Mouse (Mus musculus) megakaryocyte, adult 5-6 weeks (primary cell): Measurements from ENCODE around the gene Klk4. TPM values are rescaled to one million over a fixed set of nuclear protein-coding genes. Genes with fewer than 3 reads are reported as not detected.

Experiments
- ATAC-seq: 2 replicates; pipeline ENCODE4 v1.8.0; 2016; ENCODE audit warnings: mild to moderate bottlenecking, inconsistent platforms; ENCODE audit not compliant: poor library complexity, severe bottlenecking
- total RNA-seq, 2 experiments: library from RNA; stranded (forward) in 1 of 2; stranded (reverse) in 1 of 2; fragments of 153-499, 151-499 nt in 1 of 2; fragments of 221-1000, 200-1000 nt in 1 of 2; gene quantifications; 2 replicates each; pipeline versions ENCODE4 v1.2.3 to v1.2.4; 2015 to 2017

Klk4 gene
- total RNA-seq, 2 experiments from 2014 or later = not detected

- peak; percentile 70 for ATAC-seq
These were observed 38.8 kb downstream of the Klk4 start for GRCm38 (mm10) chr7:43919559-43920451.

GRCm38 (mm10) chr7:43920582-43920981 is 39.6 kb downstream of the Klk4 start:
- ATAC-seq = peak; percentile 71

GRCm38 (mm10) chr7:43921087-43921486 is 40.1 kb downstream of the Klk4 start:
- ATAC-seq = peak; percentile 73

GRCm38 (mm10) chr7:43921941-43922340 is 41.0 kb downstream of the Klk4 start:
- ATAC-seq = no peak

GRCm38 (mm10) chr7:43925985-43926384 is 45.0 kb downstream of the Klk4 start:
- ATAC-seq = peak; percentile 29; the same call in 1 of the 2 replicates

- peak; percentile 53 for ATAC-seq
These were observed 47.6 kb downstream of the Klk4 start for GRCm38 (mm10) chr7:43928521-43928920.

- ATAC-seq = no peak
These were observed 51.4 kb downstream of the Klk4 start for GRCm38 (mm10) chr7:43932337-43932736.

GRCm38 (mm10) chr7:43933440-43933839 is 52.5 kb downstream of the Klk4 start, which contains the start of gene Klk15:
TSS of gene Klk15 (plus strand) at chr7:43933740.
- ATAC-seq = no peak

- no peak for ATAC-seq
These were observed 53.8 kb downstream of the Klk4 start for GRCm38 (mm10) chr7:43934747-43935146.

Other genes with a start within 250 kb of the Klk4 start
- gene Ceacam18, start 246.5 kb upstream of the Klk4 start, total RNA-seq (2015) = not detected in 2 replicates
- not detected in 2 replicates for gene Ceacam18, start 246.5 kb upstream of the Klk4 start, total RNA-seq (2017)
- gene Siglece, start 221.0 kb upstream of the Klk4 start, total RNA-seq (2015) = 41.6 and 46.2 TPM in 2 replicates
- 22.1 and 29.7 TPM in 2 replicates for gene Siglece, start 221.0 kb upstream of the Klk4 start, total RNA-seq (2017)
- 4.7 and 5.3 TPM in 2 replicates for gene Ctu1, start 209.1 kb upstream of the Klk4 start, total RNA-seq (2015)
- gene Ctu1, start 209.1 kb upstream of the Klk4 start, total RNA-seq (2017) = 3.7 and 3.9 TPM in 2 replicates
- gene Klk14, start 190.7 kb upstream of the Klk4 start, total RNA-seq (2015) = not detected in 2 replicates
- gene Klk14, start 190.7 kb upstream of the Klk4 start, total RNA-seq (2017) = not detected in 2 replicates
- not detected in 2 replicates for gene Klk13, start 168.6 kb upstream of the Klk4 start, total RNA-seq (2015)
- gene Klk13, start 168.6 kb upstream of the Klk4 start, total RNA-seq (2017) = not detected in 2 replicates
- gene Klk12, start 112.3 kb upstream of the Klk4 start, total RNA-seq (2015) = not detected in 2 replicates
- not detected in 2 replicates for gene Klk12, start 112.3 kb upstream of the Klk4 start, total RNA-seq (2017)
- gene Klk11, start 106.6 kb upstream of the Klk4 start, total RNA-seq (2015) = not detected in 2 replicates
- gene Klk11, start 106.6 kb upstream of the Klk4 start, total RNA-seq (2017) = not detected in 2 replicates
- gene Klk10, start 100.1 kb upstream of the Klk4 start, total RNA-seq (2015) = not detected in 2 replicates
- not detected in 2 replicates for gene Klk10, start 100.1 kb upstream of the Klk4 start, total RNA-seq (2017)
- not detected in 2 replicates for gene Klk9, start 89.3 kb upstream of the Klk4 start, total RNA-seq (2015)
- not detected in 2 replicates for gene Klk9, start 89.3 kb upstream of the Klk4 start, total RNA-seq (2017)
- 10.4 and 13.7 TPM in 2 replicates for gene Klk8, start 83.6 kb upstream of the Klk4 start, total RNA-seq (2015)
- gene Klk8, start 83.6 kb upstream of the Klk4 start, total RNA-seq (2017) = 5.0 and 10.2 TPM in 2 replicates
- gene Klk7, start 69.9 kb upstream of the Klk4 start, total RNA-seq (2015) = not detected in 2 replicates
- gene Klk7, start 69.9 kb upstream of the Klk4 start, total RNA-seq (2017) = not detected in 2 replicates
- gene Klk6, start 56.7 kb upstream of the Klk4 start, total RNA-seq (2015) = not detected in 2 replicates
- gene Klk6, start 56.7 kb upstream of the Klk4 start, total RNA-seq (2017) = not detected in 2 replicates
- gene Klk5, start 39.2 kb upstream of the Klk4 start, total RNA-seq (2015) = not detected in 2 replicates
- gene Klk5, start 39.2 kb upstream of the Klk4 start, total RNA-seq (2017) = not detected in 2 replicates
- 0.55 TPM in 1 of 2 replicates, not detected in the other for gene Klk15, start 52.6 kb downstream of the Klk4 start, total RNA-seq (2015)
- not detected in 2 replicates for gene Klk15, start 52.6 kb downstream of the Klk4 start, total RNA-seq (2017)
- not detected in 2 replicates for gene Klk1b8, start 69.5 kb downstream of the Klk4 start, total RNA-seq (2015)
- not detected in 2 replicates for gene Klk1b8, start 69.5 kb downstream of the Klk4 start, total RNA-seq (2017)
- not detected in 2 replicates for gene Klk1b1, start 85.6 kb downstream of the Klk4 start, total RNA-seq (2015)
- not detected in 2 replicates for gene Klk1b1, start 85.6 kb downstream of the Klk4 start, total RNA-seq (2017)
- gene Klk1b9, start 94.9 kb downstream of the Klk4 start, total RNA-seq (2015) = not detected in 2 replicates
- not detected in 2 replicates for gene Klk1b9, start 94.9 kb downstream of the Klk4 start, total RNA-seq (2017)
- 0.33 and 0.84 TPM in 2 replicates for gene Klk1b11, start 114.7 kb downstream of the Klk4 start, total RNA-seq (2015)
- gene Klk1b11, start 114.7 kb downstream of the Klk4 start, total RNA-seq (2017) = 1.1 TPM in 1 of 2 replicates, not detected in the other
- not detected in 2 replicates for gene Klk1b26, start 131.0 kb downstream of the Klk4 start, total RNA-seq (2015)
- not detected in 2 replicates for gene Klk1b26, start 131.0 kb downstream of the Klk4 start, total RNA-seq (2017)
- gene Klk1b27, start 171.1 kb downstream of the Klk4 start, total RNA-seq (2015) = not detected in 2 replicates
- gene Klk1b27, start 171.1 kb downstream of the Klk4 start, total RNA-seq (2017) = not detected in 2 replicates
- not detected in 2 replicates for gene Klk1b21, start 221.2 kb downstream of the Klk4 start, total RNA-seq (2015)
- not detected in 2 replicates for gene Klk1b21, start 221.2 kb downstream of the Klk4 start, total RNA-seq (2017)
- gene Klk1b22, start 231.5 kb downstream of the Klk4 start, total RNA-seq (2015) = not detected in 2 replicates
- gene Klk1b22, start 231.5 kb downstream of the Klk4 start, total RNA-seq (2017) = not detected in 2 replicates